Mouse (Mus musculus) cortical plate, adult 2 months (tissue): Measurements from ENCODE around the gene Dse.

Source experiments
- CTCF ChIP-seq: fragments of 200-500 bp; IDR thresholded peaks from 2 replicates; pipeline ENCODE4 v1.5.1; 2011; ENCODE audit warnings: mild to moderate bottlenecking, control low read depth, low read length; ENCODE audit not compliant: insufficient read depth; ENCODE audit errors: extremely low read depth
- POLR2A ChIP-seq: fragments of 200-500 bp; IDR thresholded peaks from 2 replicates; pipeline ENCODE4 v1.6.1; 2011; ENCODE audit warnings: mild to moderate bottlenecking, low read length, control low read depth; ENCODE audit not compliant: insufficient read depth; ENCODE audit errors: extremely low read depth

- TF ChIP-seq CTCF (no peak), POLR2A (no peak)
Observed at GRCm38 (mm10) chr10:34150454-34150853, 57.1 kb downstream of the Dse start.
